Mouse (Mus musculus): ENCODE data around the gene Gm20388. TPM values are rescaled to one million over a fixed set of nuclear protein-coding genes. Genes with fewer than 3 reads are reported as not detected.

Gene Gm20388
- polyA plus RNA-seq, 1 experiment from 2014 or later, result not detected

- Histone ChIP-seq H3K4me3 (ENCODE audit: low read length) (no peak overlapping the region), H3K9me3 (ENCODE audit: control insufficient read depth, low read length) (no peaks in the 10 kb centered on the region), H3K27me3 (ENCODE audit: control insufficient read depth, insufficient read depth, low read depth, low read length) (no peaks in the 10 kb centered on the region), H3K9ac (ENCODE audit: low read length) (no peak overlapping the region), H3K36me3 (ENCODE audit: control insufficient read depth, insufficient read depth, low read length) (no peaks in the 10 kb centered on the region), H3K27ac (ENCODE audit: low read length) (no peak overlapping the region), H3K4me1 (replicated peaks; ENCODE audit: control insufficient read depth, insufficient read depth, low read length) (peaks cover 9% of the 10 kb centered on the region), H3K4me2 (ENCODE audit: low read depth, low read length) (no peak overlapping the region)
- ATAC-seq (ENCODE audit: low read depth), result no peak
- 64% methylated on average over 10 of the region's 10 CpGs for WGBS
These were observed 4384.3 kb downstream of the Gm20388 start for GRCm38 (mm10) chr8:124294900-124295299.

GRCm38 (mm10) chr8:124295357-124295756 lies 4384.7 kb downstream of the Gm20388 start:
- Histone ChIP-seq H3K4me2 (ENCODE audit: low read depth, low read length) (no peak overlapping the region), H3K27me3 (ENCODE audit: control insufficient read depth, insufficient read depth, low read depth, low read length) (no peaks in the 10 kb centered on the region), H3K36me3 (ENCODE audit: control insufficient read depth, insufficient read depth, low read length) (no peaks in the 10 kb centered on the region), H3K4me1 (replicated peaks; ENCODE audit: control insufficient read depth, insufficient read depth, low read length) (peaks cover 9% of the 10 kb centered on the region), H3K4me3 (ENCODE audit: low read length) (no peak overlapping the region), H3K27ac (ENCODE audit: low read length) (no peak overlapping the region), H3K9ac (ENCODE audit: low read length) (no peak overlapping the region), H3K9me3 (ENCODE audit: control insufficient read depth, low read length) (no peaks in the 10 kb centered on the region)
- 82% methylated on average over 6 of the region's 6 CpGs for WGBS
- no peak for ATAC-seq (ENCODE audit: low read depth)

GRCm38 (mm10) chr8:124301512-124301911 lies 4390.9 kb downstream of the Gm20388 start:
- H3K27ac ChIP-seq (ENCODE audit: low read length), result no peak overlapping the region
- WGBS, result 86% methylated on average over 4 of the region's 4 CpGs
- no peak overlapping the region for H3K4me2 ChIP-seq (ENCODE audit: low read depth, low read length)
- ATAC-seq (ENCODE audit: low read depth), result no peak
- no peaks in the 10 kb centered on the region for H3K9me3 ChIP-seq (ENCODE audit: control insufficient read depth, low read length)
- no peak overlapping the region for H3K4me3 ChIP-seq (ENCODE audit: low read length)
- H3K4me1 ChIP-seq (replicated peaks; ENCODE audit: control insufficient read depth, insufficient read depth, low read length), result no peaks in the 10 kb centered on the region
- H3K9ac ChIP-seq (ENCODE audit: low read length), result no peak overlapping the region
- H3K27me3 ChIP-seq (ENCODE audit: control insufficient read depth, insufficient read depth, low read depth, low read length), result no peaks in the 10 kb centered on the region
- H3K36me3 ChIP-seq (ENCODE audit: control insufficient read depth, insufficient read depth, low read length), result no peaks in the 10 kb centered on the region

- Histone ChIP-seq H3K4me3 (ENCODE audit: low read length) (no peak overlapping the region), H3K9ac (ENCODE audit: low read length) (no peak overlapping the region), H3K27me3 (ENCODE audit: control insufficient read depth, insufficient read depth, low read depth, low read length) (no peaks in the 10 kb centered on the region), H3K4me1 (replicated peaks; ENCODE audit: control insufficient read depth, insufficient read depth, low read length) (no peaks in the 10 kb centered on the region), H3K4me2 (ENCODE audit: low read depth, low read length) (no peak overlapping the region), H3K9me3 (ENCODE audit: control insufficient read depth, low read length) (no peaks in the 10 kb centered on the region), H3K36me3 (ENCODE audit: control insufficient read depth, insufficient read depth, low read length) (no peaks in the 10 kb centered on the region), H3K27ac (ENCODE audit: low read length) (no peak overlapping the region)
- no peak for ATAC-seq (ENCODE audit: low read depth)
- WGBS, result 68% methylated on average over 7 of the region's 7 CpGs
These were observed 4391.4 kb downstream of the Gm20388 start for GRCm38 (mm10) chr8:124301935-124302555.

- ATAC-seq (ENCODE audit: low read depth), result no peak
- Histone ChIP-seq H3K4me3 (ENCODE audit: low read length) (no peak overlapping the region), H3K27ac (ENCODE audit: low read length) (no peak overlapping the region), H3K4me1 (replicated peaks; ENCODE audit: control insufficient read depth, insufficient read depth, low read length) (no peaks in the 10 kb centered on the region), H3K36me3 (ENCODE audit: control insufficient read depth, insufficient read depth, low read length) (no peaks in the 10 kb centered on the region), H3K27me3 (ENCODE audit: control insufficient read depth, insufficient read depth, low read depth, low read length) (no peaks in the 10 kb centered on the region), H3K9ac (ENCODE audit: low read length) (no peak overlapping the region), H3K4me2 (ENCODE audit: low read depth, low read length) (no peak overlapping the region), H3K9me3 (ENCODE audit: control insufficient read depth, low read length) (no peaks in the 10 kb centered on the region)
- WGBS, result 81% methylated on average over 15 of the region's 15 CpGs
These were observed 4392.7 kb downstream of the Gm20388 start for GRCm38 (mm10) chr8:124303211-124303902.

- no peaks in the 10 kb centered on the region for H3K4me1 ChIP-seq (replicated peaks; ENCODE audit: control insufficient read depth, insufficient read depth, low read length)
- H3K4me2 ChIP-seq (ENCODE audit: low read depth, low read length), result no peak overlapping the region
- no peaks in the 10 kb centered on the region for H3K9me3 ChIP-seq (ENCODE audit: control insufficient read depth, low read length)
- no peak overlapping the region for H3K4me3 ChIP-seq (ENCODE audit: low read length)
- H3K27ac ChIP-seq (ENCODE audit: low read length), result no peak overlapping the region
- 0 out of 2 replicates have a peak, but pooled peaks have one; percentile 26 for ATAC-seq (ENCODE audit: low read depth)
- no peak overlapping the region for H3K9ac ChIP-seq (ENCODE audit: low read length)
- 80% methylated on average over 4 of the region's 4 CpGs for WGBS
- H3K27me3 ChIP-seq (ENCODE audit: control insufficient read depth, insufficient read depth, low read depth, low read length), result no peaks in the 10 kb centered on the region
- H3K36me3 ChIP-seq (ENCODE audit: control insufficient read depth, insufficient read depth, low read length), result no peaks in the 10 kb centered on the region
These were observed 4393.5 kb downstream of the Gm20388 start for GRCm38 (mm10) chr8:124304141-124304540.

- no peak for ATAC-seq (ENCODE audit: low read depth)
- Histone ChIP-seq H3K4me1 (replicated peaks; ENCODE audit: control insufficient read depth, insufficient read depth, low read length) (no peaks in the 10 kb centered on the region), H3K9me3 (ENCODE audit: control insufficient read depth, low read length) (no peaks in the 10 kb centered on the region), H3K4me2 (ENCODE audit: low read depth, low read length) (no peak overlapping the region), H3K36me3 (ENCODE audit: control insufficient read depth, insufficient read depth, low read length) (no peaks in the 10 kb centered on the region), H3K27ac (ENCODE audit: low read length) (no peak overlapping the region), H3K27me3 (ENCODE audit: control insufficient read depth, insufficient read depth, low read depth, low read length) (no peaks in the 10 kb centered on the region), H3K9ac (ENCODE audit: low read length) (no peak overlapping the region), H3K4me3 (ENCODE audit: low read length) (no peak overlapping the region)
- WGBS, result 49% methylated on average over 7 of the region's 7 CpGs
These were observed 4395.9 kb downstream of the Gm20388 start for GRCm38 (mm10) chr8:124306574-124306973.

GRCm38 (mm10) chr8:124307700-124308099 lies 4397.1 kb downstream of the Gm20388 start:
- no peaks in the 10 kb centered on the region for H3K9me3 ChIP-seq (ENCODE audit: control insufficient read depth, low read length)
- no peak overlapping the region for H3K4me2 ChIP-seq (ENCODE audit: low read depth, low read length)
- WGBS, result 81% methylated on average over 10 of the region's 10 CpGs
- no peak overlapping the region for H3K9ac ChIP-seq (ENCODE audit: low read length)
- no peak for ATAC-seq (ENCODE audit: low read depth)
- no peaks in the 10 kb centered on the region for H3K36me3 ChIP-seq (ENCODE audit: control insufficient read depth, insufficient read depth, low read length)
- H3K4me3 ChIP-seq (ENCODE audit: low read length), result no peak overlapping the region
- H3K27me3 ChIP-seq (ENCODE audit: control insufficient read depth, insufficient read depth, low read depth, low read length), result no peaks in the 10 kb centered on the region
- no peak overlapping the region for H3K27ac ChIP-seq (ENCODE audit: low read length)
- H3K4me1 ChIP-seq (replicated peaks; ENCODE audit: control insufficient read depth, insufficient read depth, low read length), result no peaks in the 10 kb centered on the region

GRCm38 (mm10) chr8:124310509-124310908 lies 4399.9 kb downstream of the Gm20388 start:
- H3K9ac ChIP-seq (ENCODE audit: low read length), result no peak overlapping the region
- H3K27ac ChIP-seq (ENCODE audit: low read length), result no peak overlapping the region
- H3K36me3 ChIP-seq (ENCODE audit: control insufficient read depth, insufficient read depth, low read length), result no peaks in the 10 kb centered on the region
- 85% methylated on average over 13 of the region's 13 CpGs for WGBS
- H3K4me2 ChIP-seq (ENCODE audit: low read depth, low read length), result no peak overlapping the region
- no peak for ATAC-seq (ENCODE audit: low read depth)
- no peaks in the 10 kb centered on the region for H3K9me3 ChIP-seq (ENCODE audit: control insufficient read depth, low read length)
- H3K4me3 ChIP-seq (ENCODE audit: low read length), result no peak overlapping the region
- H3K27me3 ChIP-seq (ENCODE audit: control insufficient read depth, insufficient read depth, low read depth, low read length), result no peaks in the 10 kb centered on the region
- peaks cover 4% of the 10 kb centered on the region; the same call in 1 of the 2 replicates for H3K4me1 ChIP-seq (replicated peaks; ENCODE audit: control insufficient read depth, insufficient read depth, low read length)
